Mouse (Mus musculus) lung, embryonic 15.5 days (tissue): ENCODE measurements around the gene Hbb-bt. TPM values are rescaled to one million over a fixed set of nuclear protein-coding genes. Genes with fewer than 3 reads are reported as not detected.
"Not testable (repeated sequence)": the region's sequence is repeated elsewhere in the genome, so short reads cannot be mapped to it uniquely, and the experiment has no call there.

Experiments used
- ATAC-seq: fragments of 200-750 bp; cut with Nextera tagmentation; 2 replicates; pipeline ENCODE4 v1.8.0; 2017; ENCODE audit warnings: moderate number of reproducible peaks, borderline replicate concordance; ENCODE audit not compliant: low FRiP score, low TSS enrichment; ENCODE audit errors: extremely low read depth
- H3K27ac ChIP-seq: fragments of 300-500 bp; sonication (generic); 2 replicates; pipeline ENCODE4 v1.5.1; 2015; ENCODE audit warnings: moderate library complexity, mild to moderate bottlenecking, inconsistent platforms
- H3K27me3 ChIP-seq: fragments of 300-500 bp; sonication (generic); 2 replicates; pipeline ENCODE4 v1.6.1; 2015; ENCODE audit warnings: inconsistent platforms
- H3K36me3 ChIP-seq: fragments of 300-500 bp; sonication (generic); 2 replicates; pipeline ENCODE4 v1.6.1; 2015; ENCODE audit warnings: inconsistent platforms
- H3K4me1 ChIP-seq: fragments of 300-500 bp; sonication (generic); 2 replicates; pipeline ENCODE4 v1.6.1; 2015; ENCODE audit warnings: inconsistent platforms
- H3K4me2 ChIP-seq: fragments of 300-500 bp; sonication (generic); 2 replicates; pipeline ENCODE4 v1.6.1; 2015; ENCODE audit warnings: inconsistent platforms, mild to moderate bottlenecking, moderate library complexity
- H3K4me3 ChIP-seq: fragments of 300-500 bp; sonication (generic); 2 replicates; pipeline ENCODE4 v1.5.1; 2015; ENCODE audit warnings: mild to moderate bottlenecking, inconsistent platforms
- H3K9ac ChIP-seq: fragments of 300-500 bp; sonication (generic); 2 replicates; pipeline ENCODE4 v1.6.1; 2015; ENCODE audit warnings: inconsistent platforms
- H3K9me3 ChIP-seq: fragments of 300-500 bp; sonication (generic); 2 replicates; pipeline ENCODE4 v1.6.1; 2016; ENCODE audit warnings: inconsistent platforms
- WGBS: fragments of 180-500 bp; shearing (Covaris S2); methylation state at CpG from one replicate; pipeline ENCODE4 v1.1.7; 2015; 5-methylcytosine and 5-hydroxymethylcytosine counted together
- polyA plus RNA-seq: library from polyadenylated mRNA; unstranded; fragments of >200 nt; fragmentation: Nextera tagmentation; extraction: Ambion mirVana; gene quantifications from 2 replicates; pipeline ENCODE4 v1.2.1, GENCODE M21; 2015

The Hbb-bt gene
- polyA plus RNA-seq, 1 experiment from 2014 or later = 4,716 TPM

DNA sequence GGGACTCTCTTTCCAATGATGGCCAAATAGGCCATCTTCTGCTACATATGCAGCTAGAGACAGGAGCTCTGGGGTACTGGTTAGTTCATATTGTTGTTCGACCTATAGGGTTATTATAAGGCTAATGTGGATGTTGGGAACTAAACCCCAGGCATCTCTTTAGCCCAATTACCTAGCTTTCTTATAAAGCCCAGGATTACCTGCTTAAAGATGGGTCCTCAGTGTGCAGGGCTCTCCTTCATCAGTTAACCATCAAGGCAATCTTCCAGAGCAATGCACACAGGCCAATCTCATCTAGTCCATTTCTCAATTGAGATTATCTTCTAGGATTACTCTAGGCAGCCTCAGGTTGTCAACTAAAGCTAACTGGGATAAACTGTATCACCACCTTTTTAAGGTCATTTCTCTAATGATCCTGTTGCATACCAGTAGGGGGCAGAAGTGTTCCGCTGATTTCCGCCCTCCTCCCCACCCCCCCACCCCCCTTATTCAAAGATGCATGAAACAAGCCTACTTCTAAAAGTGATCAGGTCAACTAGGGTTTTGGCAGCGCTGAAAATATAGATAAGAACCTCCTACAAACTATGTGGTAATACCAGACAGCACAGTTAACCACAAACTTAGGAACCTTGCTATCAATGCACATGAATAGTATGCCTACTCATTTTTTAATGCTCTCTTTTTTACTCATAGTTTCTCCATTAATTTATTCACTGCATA lies 21.0 kb downstream of the Hbb-bt start:
- H3K27me3 ChIP-seq = no peaks in the 10 kb centered on the region
- H3K9me3 ChIP-seq = no peaks in the 10 kb centered on the region
- 25% methylated on average over 4 of the region's 4 CpGs for WGBS
- H3K4me2 ChIP-seq = no peak overlapping the region
- H3K27ac ChIP-seq = no peak overlapping the region
- no peaks in the 10 kb centered on the region for H3K36me3 ChIP-seq
- H3K9ac ChIP-seq = no peak overlapping the region
- ATAC-seq = no peak
- H3K4me3 ChIP-seq = no peak overlapping the region
- H3K4me1 ChIP-seq = no peaks in the 10 kb centered on the region

DNA sequence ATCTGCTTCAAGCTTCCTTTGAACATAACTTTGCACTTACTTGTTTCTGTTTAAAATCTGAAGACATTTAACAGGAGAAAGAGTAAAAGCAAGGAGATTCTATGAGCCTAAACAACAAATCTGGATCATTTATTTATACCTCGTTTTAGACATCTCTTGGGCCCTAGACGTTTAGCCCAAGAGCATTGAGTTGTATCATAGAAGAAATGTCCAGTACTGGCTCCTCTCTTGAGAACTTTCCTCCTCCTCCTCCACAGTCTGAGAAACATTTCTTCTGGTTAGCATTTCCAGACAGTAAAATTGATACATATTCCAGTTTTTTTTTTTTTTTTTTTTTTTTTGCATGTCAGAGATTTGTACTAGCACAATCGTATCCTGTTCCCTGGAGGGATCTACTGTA lies 22.1 kb downstream of the Hbb-bt start, which contains the start of gene Olfr67:
Olfr67 (minus strand) TSS at position 101 of the 400 bp plus-strand sequence.
- H3K4me3 ChIP-seq = no peak within 1 kb of the TSS
- H3K27ac ChIP-seq = no peak within 1 kb of the TSS
- H3K9ac ChIP-seq = no peak within 1 kb of the TSS
- H3K4me2 ChIP-seq = no peak within 1 kb of the TSS
- ATAC-seq = no peak
- WGBS = 55% methylated on average over 3 of the region's 3 CpGs
- H3K27me3 ChIP-seq = no peaks in the 10 kb centered on the region
- H3K36me3 ChIP-seq = no peaks in the 10 kb centered on the region
- H3K9me3 ChIP-seq = no peaks in the 10 kb centered on the region
- H3K4me1 ChIP-seq = no peaks in the 10 kb centered on the region

DNA sequence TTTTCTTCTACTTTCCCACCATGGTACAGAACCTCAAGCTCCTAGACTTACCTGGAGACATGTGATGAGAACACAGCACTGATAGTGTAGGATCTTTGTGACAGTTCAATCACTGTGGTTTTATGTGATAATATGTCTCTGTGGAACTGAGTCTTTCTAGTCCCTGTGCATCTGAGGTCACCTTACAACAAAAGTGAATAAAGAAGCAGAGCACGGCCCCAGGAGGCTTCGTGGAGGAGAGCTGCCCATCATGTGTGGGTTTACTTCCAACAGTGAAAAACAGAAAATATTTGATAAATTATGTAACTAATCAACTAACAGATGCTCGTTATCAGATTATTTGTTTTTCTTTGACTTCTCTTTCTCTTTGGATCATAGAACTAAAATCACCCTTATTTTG lies 34.2 kb downstream of the Hbb-bt start, which contains the start of gene Olfr68:
Olfr68 (minus strand) TSS at position 101 of the 400 bp plus-strand sequence.
- no peak within 1 kb of the TSS for H3K27ac ChIP-seq

DNA sequence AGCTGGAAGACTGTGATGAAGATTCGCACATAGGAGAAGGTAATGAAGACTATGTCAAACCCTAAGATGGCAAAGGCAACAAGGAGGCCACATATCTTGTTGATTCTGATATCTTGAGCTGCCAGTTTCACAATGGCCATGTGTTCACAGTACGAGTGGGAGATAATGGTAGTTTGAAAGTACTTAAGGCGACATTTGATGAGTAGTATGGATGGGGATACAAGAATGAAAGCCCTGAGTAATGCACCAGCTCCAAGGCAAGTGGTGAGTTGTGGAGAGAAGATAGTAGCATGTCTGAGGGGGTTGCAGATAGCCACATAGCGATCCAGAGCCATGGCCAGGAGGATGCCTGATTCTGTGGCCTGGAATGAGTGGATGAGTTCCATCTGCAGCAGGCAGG lies 36.1 kb downstream of the Hbb-bt start:
- not testable (repeated sequence) for H3K4me3 ChIP-seq, H3K27me3 ChIP-seq, H3K27ac ChIP-seq, H3K36me3 ChIP-seq, ATAC-seq, H3K4me1 ChIP-seq, H3K9ac ChIP-seq, H3K4me2 ChIP-seq, H3K9me3 ChIP-seq
- WGBS = 74% methylated on average over 4 of the region's 4 CpGs

More for the DNA sequence above, 34.2 kb downstream of the Hbb-bt start, which contains the start of gene Olfr68:
- WGBS = 78% methylated on average over 3 of the region's 3 CpGs
- H3K27me3 ChIP-seq = no peaks in the 10 kb centered on the region
- no peaks in the 10 kb centered on the region for H3K36me3 ChIP-seq
- H3K4me3 ChIP-seq = no peak within 1 kb of the TSS
- no peak for ATAC-seq
- H3K4me2 ChIP-seq = no peak within 1 kb of the TSS
- H3K4me1 ChIP-seq = no peaks in the 10 kb centered on the region
- H3K9me3 ChIP-seq = no peaks in the 10 kb centered on the region
- no peak within 1 kb of the TSS for H3K9ac ChIP-seq

DNA sequence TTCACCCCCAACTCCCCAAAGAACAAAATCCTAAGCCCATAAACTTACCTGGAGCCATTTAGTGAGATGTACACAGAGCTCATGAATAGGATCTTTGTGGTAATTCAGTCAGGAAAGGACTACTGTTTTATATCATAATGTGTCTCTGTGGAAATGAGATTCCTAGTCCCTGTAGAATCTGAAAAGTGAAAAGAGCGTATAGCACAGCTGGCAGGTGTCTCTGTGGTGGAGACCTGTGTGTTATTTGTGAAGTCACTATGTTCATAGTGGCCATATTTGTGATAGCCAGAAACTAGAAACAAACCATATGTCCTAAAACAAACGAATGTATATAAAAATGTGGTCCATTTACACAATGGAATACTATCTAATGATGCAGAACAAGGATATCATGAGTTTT lies 42.3 kb downstream of the Hbb-bt start, which contains the start of gene Olfr69:
Olfr69 (minus strand) TSS at position 101 of the 400 bp plus-strand sequence.
- Histone ChIP-seq H3K27ac (no peak within 1 kb of the TSS), H3K27me3 (no peaks in the 10 kb centered on the region), H3K4me1 (no peaks in the 10 kb centered on the region), H3K36me3 (no peaks in the 10 kb centered on the region), H3K4me3 (no peak within 1 kb of the TSS), H3K9ac (no peak within 1 kb of the TSS), H3K4me2 (no peak within 1 kb of the TSS), H3K9me3 (no peaks in the 10 kb centered on the region)
- WGBS = 68% methylated on average over 2 of the region's 2 CpGs
- ATAC-seq = no peak

DNA sequence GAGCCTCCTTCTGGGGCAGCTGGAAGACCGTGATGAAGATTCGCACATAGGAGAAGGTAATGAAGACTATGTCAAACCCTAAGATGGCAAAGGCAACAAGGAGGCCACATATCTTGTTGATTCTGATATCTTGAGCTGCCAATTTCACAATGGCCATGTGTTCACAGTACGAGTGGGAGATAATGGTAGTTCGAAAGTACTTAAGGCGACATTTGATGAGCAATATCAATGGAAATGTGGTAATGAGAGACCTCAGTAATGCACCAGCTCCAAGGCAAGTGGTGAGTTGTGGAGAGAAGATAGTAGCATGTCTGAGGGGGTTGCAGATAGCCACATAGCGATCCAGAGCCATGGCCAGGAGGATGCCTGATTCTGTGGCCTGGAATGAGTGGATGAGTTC lies 46.1 kb downstream of the Hbb-bt start:
- not testable (repeated sequence) for H3K9ac ChIP-seq, H3K9me3 ChIP-seq, H3K36me3 ChIP-seq, H3K27ac ChIP-seq, ATAC-seq, H3K4me1 ChIP-seq, H3K4me2 ChIP-seq, H3K4me3 ChIP-seq, H3K27me3 ChIP-seq
- 87% methylated on average over 6 of the region's 6 CpGs for WGBS

Other genes with a start within 250 kb of the Hbb-bt start
- gene Olfr616, start 244.9 kb downstream of the Hbb-bt start, polyA plus RNA-seq = not detected in 2 replicates
- not detected in 2 replicates for gene Olfr617, start 240.9 kb downstream of the Hbb-bt start, polyA plus RNA-seq
- not detected in 2 replicates for gene Olfr618, start 223.9 kb downstream of the Hbb-bt start, polyA plus RNA-seq
- not detected in 2 replicates for gene Olfr619, start 213.4 kb downstream of the Hbb-bt start, polyA plus RNA-seq
- gene Olfr620, start 201.5 kb downstream of the Hbb-bt start, polyA plus RNA-seq = not detected in 2 replicates
- gene Olfr622, start 171.3 kb downstream of the Hbb-bt start, polyA plus RNA-seq = not detected in 2 replicates
- gene Olfr623, start 150.3 kb downstream of the Hbb-bt start, polyA plus RNA-seq = not detected in 2 replicates
- gene Olfr624, start 142.8 kb downstream of the Hbb-bt start, polyA plus RNA-seq = 0.04 TPM in 1 of 2 replicates, not detected in the other
- not detected in 2 replicates for gene Olfr625-ps1, start 131.3 kb downstream of the Hbb-bt start, polyA plus RNA-seq
- gene Olfr243, start 99.3 kb downstream of the Hbb-bt start, polyA plus RNA-seq = not detected in 2 replicates
- not detected in 2 replicates for gene Olfr628, start 83.6 kb downstream of the Hbb-bt start, polyA plus RNA-seq
- gene Olfr629, start 69.1 kb downstream of the Hbb-bt start, polyA plus RNA-seq = not detected in 2 replicates
- gene Olfr630, start 56.7 kb downstream of the Hbb-bt start, polyA plus RNA-seq = not detected in 2 replicates
- gene Olfr69, start 42.4 kb downstream of the Hbb-bt start, polyA plus RNA-seq = not detected in 2 replicates
- gene Olfr68, start 34.3 kb downstream of the Hbb-bt start, polyA plus RNA-seq = not detected in 2 replicates
- not detected in 2 replicates for gene Olfr67, start 22.2 kb downstream of the Hbb-bt start, polyA plus RNA-seq
- gene Hbb-bs, start 14.1 kb upstream of the Hbb-bt start, polyA plus RNA-seq = 14,530 and 15,290 TPM in 2 replicates
- not detected in 2 replicates for gene Hbb-bh2, start 26.5 kb upstream of the Hbb-bt start, polyA plus RNA-seq
- gene Hbb-bh1, start 29.2 kb upstream of the Hbb-bt start, polyA plus RNA-seq = 8.2 and 12.5 TPM in 2 replicates
- gene Hbb-y, start 39.2 kb upstream of the Hbb-bt start, polyA plus RNA-seq = 807 and 1,263 TPM in 2 replicates
- not detected in 2 replicates for gene Olfr66, start 72.3 kb upstream of the Hbb-bt start, polyA plus RNA-seq
- gene Olfr64, start 80.5 kb upstream of the Hbb-bt start, polyA plus RNA-seq = not detected in 2 replicates
- gene Olfr65, start 89.5 kb upstream of the Hbb-bt start, polyA plus RNA-seq = not detected in 2 replicates
- not detected in 2 replicates for gene Olfr631, start 114.8 kb upstream of the Hbb-bt start, polyA plus RNA-seq
- not detected in 2 replicates for gene Olfr632, start 120.4 kb upstream of the Hbb-bt start, polyA plus RNA-seq
- gene Olfr633, start 130.4 kb upstream of the Hbb-bt start, polyA plus RNA-seq = not detected in 2 replicates
- gene Olfr635, start 157.2 kb upstream of the Hbb-bt start, polyA plus RNA-seq = not detected in 2 replicates
- gene Olfr638, start 184.8 kb upstream of the Hbb-bt start, polyA plus RNA-seq = not detected in 2 replicates
- gene Olfr639, start 203.3 kb upstream of the Hbb-bt start, polyA plus RNA-seq = not detected in 2 replicates
- not detected in 2 replicates for gene Olfr640, start 211.6 kb upstream of the Hbb-bt start, polyA plus RNA-seq
- not detected in 2 replicates for gene Olfr641, start 221.4 kb upstream of the Hbb-bt start, polyA plus RNA-seq
- not detected in 2 replicates for gene Olfr642, start 238.7 kb upstream of the Hbb-bt start, polyA plus RNA-seq
- gene 4930516K23Rik, start 247.4 kb upstream of the Hbb-bt start, polyA plus RNA-seq = not detected in 2 replicates